Mouse (Mus musculus) intestine, embryonic 16.5 days (tissue): ENCODE measurements around the gene Ccn6. TPM values are rescaled to one million over a fixed set of nuclear protein-coding genes. Genes with fewer than 3 reads are reported as not detected.

Source experiments
- ATAC-seq: fragments of 200-750 bp; cut with Nextera tagmentation; 2 replicates; pipeline ENCODE4 v1.8.0; 2017; ENCODE audit warnings: moderate TSS enrichment, moderate library complexity
- H3K27ac ChIP-seq: fragments of 300-500 bp; sonication (generic); 2 replicates; pipeline ENCODE4 v1.5.1; 2014; ENCODE audit warnings: mild to moderate bottlenecking, low read length
- H3K27me3 ChIP-seq: fragments of 300-500 bp; sonication (generic); replicated peaks from 2 replicates; pipeline ENCODE4 v1.6.1; 2014; ENCODE audit warnings: low read length, control low read depth, mixed read lengths; ENCODE audit not compliant: control insufficient read depth, insufficient read depth
- H3K36me3 ChIP-seq: fragments of 300-500 bp; sonication (generic); 2 replicates; pipeline ENCODE4 v1.6.1; 2014; ENCODE audit warnings: low read length, control low read depth; ENCODE audit not compliant: control insufficient read depth, insufficient read depth
- H3K4me1 ChIP-seq: fragments of 300-500 bp; sonication (generic); 2 replicates; pipeline ENCODE4 v1.6.1; 2014; ENCODE audit warnings: low read length, control low read depth, mixed read lengths; ENCODE audit not compliant: control insufficient read depth, insufficient read depth
- H3K4me2 ChIP-seq: fragments of 300-500 bp; sonication (generic); 2 replicates; pipeline ENCODE4 v1.6.1; 2014; ENCODE audit warnings: low read depth, low read length, control low read depth
- H3K4me3 ChIP-seq: fragments of 300-500 bp; sonication (generic); 2 replicates; pipeline ENCODE4 v1.5.1; 2014; ENCODE audit warnings: mild to moderate bottlenecking, low read length
- H3K9ac ChIP-seq: fragments of 300-500 bp; sonication (generic); 2 replicates; pipeline ENCODE4 v1.6.1; 2014; ENCODE audit warnings: low read depth, low read length
- H3K9me3 ChIP-seq: fragments of 300-500 bp; sonication (generic); 2 replicates; pipeline ENCODE4 v1.6.1; 2016; ENCODE audit warnings: low read length, control low read depth; ENCODE audit not compliant: control insufficient read depth
- WGBS: fragments of 180-500 bp; shearing (Covaris S2); extraction: QIAGEN DNeasy Blood & Tissue Kit; methylation state at CpG from one replicate; pipeline ENCODE4 v1.1.7; 2014; 5-methylcytosine and 5-hydroxymethylcytosine counted together
- polyA plus RNA-seq: library from polyadenylated mRNA; unstranded; fragments of >200 nt; fragmentation: Nextera tagmentation; extraction: Ambion mirVana; gene quantifications from 2 replicates; pipeline ENCODE4 v1.2.1, GENCODE M21; 2015

Ccn6 gene
- polyA plus RNA-seq, 1 experiment from 2014 or later, result 0.16 TPM

GRCm38 (mm10) chr10:39184864-39185544 is 21.4 kb upstream of the Ccn6 start:
- H3K36me3 ChIP-seq, result no peaks in the 10 kb centered on the region
- WGBS, result 74% methylated on average over 8 of the region's 8 CpGs
- H3K9ac ChIP-seq, result no peak overlapping the region
- H3K27me3 ChIP-seq, result no peaks in the 10 kb centered on the region
- no peak overlapping the region for H3K4me3 ChIP-seq
- H3K27ac ChIP-seq, result no peak overlapping the region
- H3K9me3 ChIP-seq, result no peaks in the 10 kb centered on the region
- H3K4me2 ChIP-seq, result no peak overlapping the region
- no peaks in the 10 kb centered on the region for H3K4me1 ChIP-seq
- no peak for ATAC-seq

- Histone ChIP-seq H3K9ac (no peak overlapping the region), H3K27ac (no peak overlapping the region), H3K36me3 (no peaks in the 10 kb centered on the region), H3K4me3 (no peak overlapping the region), H3K27me3 (no peaks in the 10 kb centered on the region), H3K9me3 (no peaks in the 10 kb centered on the region), H3K4me2 (no peak overlapping the region), H3K4me1 (peaks cover 12% of the 10 kb centered on the region)
- no peak for ATAC-seq
- WGBS, result 58% methylated on average over 5 of the region's 5 CpGs
Measured at GRCm38 (mm10) chr10:39176981-39177380, 13.4 kb upstream of the Ccn6 start.

GRCm38 (mm10) chr10:39173077-39173476 is 9.5 kb upstream of the Ccn6 start:
- H3K36me3 ChIP-seq, result no peaks in the 10 kb centered on the region
- H3K9ac ChIP-seq, result no peak overlapping the region
- H3K4me2 ChIP-seq, result peak overlapping the region; percentile 73
- 24% methylated on average over 13 of the region's 13 CpGs for WGBS
- peak overlapping the region; percentile 6; the same call in 1 of the 2 replicates for H3K4me3 ChIP-seq
- H3K27me3 ChIP-seq, result no peaks in the 10 kb centered on the region
- H3K9me3 ChIP-seq, result no peaks in the 10 kb centered on the region
- peaks cover 19% of the 10 kb centered on the region for H3K4me1 ChIP-seq
- no peak for ATAC-seq
- peak overlapping the region; percentile 90 for H3K27ac ChIP-seq

- 72% methylated on average over 6 of the region's 6 CpGs for WGBS
- Histone ChIP-seq H3K4me3 (no peak overlapping the region), H3K27me3 (no peaks in the 10 kb centered on the region), H3K4me2 (peak overlapping the region; percentile 73), H3K9me3 (no peaks in the 10 kb centered on the region), H3K4me1 (peaks cover 19% of the 10 kb centered on the region), H3K27ac (peak overlapping the region; percentile 90), H3K9ac (no peak overlapping the region), H3K36me3 (no peaks in the 10 kb centered on the region)
- ATAC-seq, result no peak
Measured at GRCm38 (mm10) chr10:39172540-39172931, 8.9 kb upstream of the Ccn6 start.

- H3K27ac ChIP-seq, result peak overlapping the region; percentile 90
- peak overlapping the region; percentile 62 for H3K9ac ChIP-seq
- WGBS, result 13% methylated on average over 26 of the region's 26 CpGs
Measured at GRCm38 (mm10) chr10:39171603-39172539, 8.3 kb upstream of the Ccn6 start.

GRCm38 (mm10) chr10:39171134-39171533 is 7.5 kb upstream of the Ccn6 start:
- Histone ChIP-seq H3K27me3 (no peaks in the 10 kb centered on the region), H3K9ac (peak overlapping the region; percentile 62), H3K4me1 (peaks cover 19% of the 10 kb centered on the region), H3K27ac (peak overlapping the region; percentile 90), H3K4me3 (peak overlapping the region; percentile 55), H3K4me2 (peak overlapping the region; percentile 73), H3K9me3 (no peaks in the 10 kb centered on the region), H3K36me3 (no peaks in the 10 kb centered on the region)
- under 1% methylated on average over 19 of the region's 19 CpGs for WGBS
- peak; percentile 95 for ATAC-seq

More at GRCm38 (mm10) chr10:39171603-39172539, 8.3 kb upstream of the Ccn6 start:
- ATAC-seq, result peak; percentile 85
- no peaks in the 10 kb centered on the region for H3K27me3 ChIP-seq
- H3K36me3 ChIP-seq, result no peaks in the 10 kb centered on the region
- H3K4me1 ChIP-seq, result peaks cover 19% of the 10 kb centered on the region
- H3K4me3 ChIP-seq, result peak overlapping the region; percentile 55
- no peaks in the 10 kb centered on the region for H3K9me3 ChIP-seq
- peak overlapping the region; percentile 73 for H3K4me2 ChIP-seq

- no peak overlapping the region for H3K27ac ChIP-seq
- peak overlapping the region; percentile 73 for H3K4me2 ChIP-seq
- H3K36me3 ChIP-seq, result no peaks in the 10 kb centered on the region
- no peaks in the 10 kb centered on the region for H3K27me3 ChIP-seq
- H3K4me1 ChIP-seq, result peaks cover 19% of the 10 kb centered on the region
- H3K4me3 ChIP-seq, result peak overlapping the region; percentile 5; the same call in 1 of the 2 replicates
- H3K9ac ChIP-seq, result peak overlapping the region; percentile 30; the same call in 1 of the 2 replicates
- no peaks in the 10 kb centered on the region for H3K9me3 ChIP-seq
- 14% methylated on average over 6 of the region's 6 CpGs for WGBS
- ATAC-seq, result 0 out of 2 replicates have a peak, but pooled peaks have one; percentile 7
Measured at GRCm38 (mm10) chr10:39170706-39171105, 7.1 kb upstream of the Ccn6 start.

GRCm38 (mm10) chr10:39170181-39170580 is 6.6 kb upstream of the Ccn6 start:
- H3K4me3 ChIP-seq, result no peak overlapping the region
- no peaks in the 10 kb centered on the region for H3K36me3 ChIP-seq
- 11% methylated on average over 8 of the region's 8 CpGs for WGBS
- no peak for ATAC-seq
- H3K9ac ChIP-seq, result no peak overlapping the region
- H3K4me2 ChIP-seq, result no peak overlapping the region
- no peaks in the 10 kb centered on the region for H3K27me3 ChIP-seq
- no peak overlapping the region for H3K27ac ChIP-seq
- H3K4me1 ChIP-seq, result peaks cover 19% of the 10 kb centered on the region
- no peaks in the 10 kb centered on the region for H3K9me3 ChIP-seq

- Histone ChIP-seq H3K4me1 (peaks cover 19% of the 10 kb centered on the region), H3K4me3 (no peak overlapping the region), H3K4me2 (no peak overlapping the region), H3K27ac (no peak overlapping the region), H3K9me3 (no peaks in the 10 kb centered on the region), H3K9ac (no peak overlapping the region), H3K36me3 (no peaks in the 10 kb centered on the region), H3K27me3 (no peaks in the 10 kb centered on the region)
- ATAC-seq, result no peak
- WGBS, result 47% methylated on average over 9 of the region's 9 CpGs
Measured at GRCm38 (mm10) chr10:39169642-39170041, 6.0 kb upstream of the Ccn6 start.
